Mouse (Mus musculus) embryo, embryonic 11.5 days (tissue): ENCODE measurements at regions not wholly inside any gene's neighbourhood (a gene's known extent, or its start where the extent isn't known, plus 50 kb on each side); places are given as distances from the start of the nearest gene placed in this dataset.
"Not testable (repeated sequence)": the region's sequence is repeated elsewhere in the genome, so short reads cannot be mapped to it uniquely, and the experiment has no call there.

ENCODE experiments used
- DNase-seq: peaks from one replicate; pipeline ENCODE4 v3.0.0-alpha.2; 2012; ENCODE audit warnings: low read depth, low spot score

DNA sequence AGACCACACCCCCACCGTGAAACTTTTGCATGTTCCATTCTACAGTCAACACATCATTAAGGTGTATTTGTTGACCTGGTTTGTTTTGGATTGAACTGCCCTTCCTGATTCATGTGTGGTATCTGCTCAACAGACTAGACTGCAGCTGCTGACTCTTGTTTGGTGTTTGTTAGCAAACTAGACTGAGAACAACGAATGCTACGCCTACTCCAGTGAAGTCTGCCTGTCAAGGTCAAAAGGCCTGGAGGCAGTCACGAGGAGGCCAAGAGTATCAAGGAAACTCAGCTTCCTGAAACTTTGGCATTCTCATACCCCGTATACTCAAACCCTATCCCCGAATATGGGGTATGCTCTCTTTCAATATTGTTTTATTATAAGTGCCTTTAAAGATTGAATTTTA lies 194.2 kb upstream of the Spin1 start:
- not testable (repeated sequence) for DNase-seq

DNA sequence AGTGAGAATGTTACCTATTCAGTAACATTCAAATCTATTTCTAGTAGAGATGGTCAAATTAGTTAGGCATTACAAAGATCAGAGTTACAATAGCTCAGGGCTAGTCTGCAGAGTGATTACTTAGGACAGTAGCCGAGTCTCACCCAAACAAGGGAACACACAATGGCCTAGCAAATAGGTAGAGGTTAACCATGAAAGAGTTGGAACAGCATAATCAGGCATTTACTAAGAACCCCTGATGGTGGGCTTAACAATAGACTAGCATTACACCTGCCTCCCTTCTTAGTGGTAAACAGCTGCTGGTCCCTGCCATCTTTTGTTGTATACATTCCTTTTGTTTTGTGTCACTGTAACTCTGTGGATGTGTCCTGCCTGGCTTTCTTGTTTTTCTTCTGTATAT lies 193.8 kb upstream of the Spin1 start:
- no peak for DNase-seq

DNA sequence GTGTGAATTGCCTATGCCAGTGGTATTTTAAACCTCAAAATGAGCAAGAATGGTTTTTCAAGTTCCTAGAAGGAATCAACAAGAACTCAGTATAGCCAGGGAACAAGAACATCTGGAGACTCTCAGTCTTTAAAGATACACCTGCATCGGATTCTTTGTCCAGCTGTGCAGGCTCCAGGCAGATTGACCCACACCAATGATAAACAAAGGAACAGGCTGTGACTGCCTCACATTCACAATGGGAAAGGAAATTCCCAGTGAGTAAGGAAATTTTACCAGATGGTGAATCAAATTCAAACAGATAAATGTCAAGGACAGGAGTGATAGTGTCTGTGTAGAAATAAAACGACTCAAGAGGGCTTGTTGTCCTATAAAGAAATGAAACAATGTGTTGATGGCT lies 187.9 kb upstream of the Spin1 start:
- not testable (repeated sequence) for DNase-seq

DNA sequence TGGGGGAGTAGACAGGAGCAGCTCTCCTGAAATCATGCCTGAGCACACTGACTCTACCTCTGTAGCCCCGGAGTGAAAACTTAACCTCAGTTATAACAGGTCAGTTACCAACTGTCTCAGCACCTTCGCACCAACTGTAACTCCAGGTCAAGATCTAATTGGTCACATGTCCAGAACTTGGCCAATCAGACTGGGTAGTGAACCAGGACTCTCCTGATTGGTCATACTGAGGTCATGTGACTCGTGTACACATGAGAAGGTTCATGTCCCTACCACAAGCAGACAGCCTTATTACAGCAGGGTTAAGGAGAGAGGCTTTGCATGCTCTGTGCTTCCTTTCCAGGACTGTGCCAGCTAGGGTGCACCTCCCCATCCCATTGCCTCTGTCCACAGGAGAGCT lies 166.7 kb upstream of the Spin1 start:
- not testable (repeated sequence) for DNase-seq

DNA sequence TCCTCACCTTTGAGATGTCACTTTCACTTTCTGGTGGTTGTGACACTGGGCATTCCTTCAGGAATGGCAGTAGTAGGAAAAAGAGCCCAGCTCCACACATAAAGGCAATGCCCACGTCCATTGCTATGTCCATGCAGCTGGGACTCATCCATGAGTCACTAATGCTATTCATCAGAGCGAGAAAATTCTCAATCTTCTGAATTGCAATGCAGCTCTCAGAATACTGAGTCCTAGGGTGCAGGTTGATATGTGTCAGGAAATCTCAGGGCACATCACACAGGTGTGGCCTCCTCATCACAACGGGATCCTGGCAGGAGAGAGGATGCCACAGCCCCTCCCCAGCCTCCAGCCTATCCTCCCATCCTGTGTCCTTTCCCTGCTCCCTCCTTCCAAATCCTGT lies 158.1 kb upstream of the Spin1 start:
- DNase-seq = no peak

DNA sequence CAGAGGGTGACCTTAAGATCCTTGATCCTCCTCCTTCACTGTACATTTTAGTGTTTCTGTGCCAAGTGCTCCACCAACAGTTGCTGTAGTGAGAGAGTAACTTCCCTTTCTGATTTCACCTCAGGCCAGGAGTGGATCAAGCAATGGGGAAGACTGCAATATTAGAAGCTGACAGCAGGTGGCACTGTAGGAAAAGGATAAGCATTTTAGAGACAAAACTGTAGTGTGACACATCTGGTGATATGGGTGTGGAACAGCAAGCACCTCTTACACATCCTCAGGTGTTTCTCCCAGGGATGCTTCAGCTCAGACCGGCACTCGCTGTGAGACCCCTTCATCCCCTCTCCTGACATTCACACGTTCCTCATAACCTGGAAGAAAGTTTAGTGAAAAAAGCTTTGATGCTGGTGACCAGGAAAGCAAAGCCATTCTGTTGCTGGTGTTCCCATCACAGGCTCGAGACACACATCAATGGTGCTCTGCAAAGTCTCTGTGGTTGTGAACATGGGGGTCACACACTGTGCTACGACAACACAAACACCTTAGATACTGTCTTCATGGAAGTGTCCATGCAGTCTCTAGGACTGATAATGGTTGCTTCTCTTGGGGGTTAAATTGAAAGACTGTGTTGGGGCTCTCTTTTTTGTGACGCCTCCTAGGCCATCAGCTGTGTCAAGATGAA lies 151.0 kb upstream of the Spin1 start:
- DNase-seq = peak; percentile 62

DNA sequence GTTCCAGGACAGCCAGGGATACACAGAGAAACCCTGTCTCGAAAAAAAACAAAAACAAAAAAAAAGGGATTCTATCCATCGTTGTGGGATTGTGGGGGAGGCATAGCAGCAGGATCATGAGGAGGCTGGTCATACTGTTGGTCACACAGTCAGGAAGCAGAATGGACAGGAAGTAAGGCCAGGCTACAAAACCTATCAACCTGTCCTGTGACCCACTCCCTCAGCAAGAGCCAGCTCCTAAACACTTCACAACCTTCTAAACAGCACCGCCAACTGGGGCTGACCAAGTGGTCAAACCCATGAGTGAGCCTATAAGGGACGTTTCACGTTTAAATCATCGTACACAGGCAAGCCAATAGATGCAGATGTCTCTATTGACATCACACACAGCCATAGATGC lies 146.0 kb upstream of the Spin1 start:
- DNase-seq = no peak

DNA sequence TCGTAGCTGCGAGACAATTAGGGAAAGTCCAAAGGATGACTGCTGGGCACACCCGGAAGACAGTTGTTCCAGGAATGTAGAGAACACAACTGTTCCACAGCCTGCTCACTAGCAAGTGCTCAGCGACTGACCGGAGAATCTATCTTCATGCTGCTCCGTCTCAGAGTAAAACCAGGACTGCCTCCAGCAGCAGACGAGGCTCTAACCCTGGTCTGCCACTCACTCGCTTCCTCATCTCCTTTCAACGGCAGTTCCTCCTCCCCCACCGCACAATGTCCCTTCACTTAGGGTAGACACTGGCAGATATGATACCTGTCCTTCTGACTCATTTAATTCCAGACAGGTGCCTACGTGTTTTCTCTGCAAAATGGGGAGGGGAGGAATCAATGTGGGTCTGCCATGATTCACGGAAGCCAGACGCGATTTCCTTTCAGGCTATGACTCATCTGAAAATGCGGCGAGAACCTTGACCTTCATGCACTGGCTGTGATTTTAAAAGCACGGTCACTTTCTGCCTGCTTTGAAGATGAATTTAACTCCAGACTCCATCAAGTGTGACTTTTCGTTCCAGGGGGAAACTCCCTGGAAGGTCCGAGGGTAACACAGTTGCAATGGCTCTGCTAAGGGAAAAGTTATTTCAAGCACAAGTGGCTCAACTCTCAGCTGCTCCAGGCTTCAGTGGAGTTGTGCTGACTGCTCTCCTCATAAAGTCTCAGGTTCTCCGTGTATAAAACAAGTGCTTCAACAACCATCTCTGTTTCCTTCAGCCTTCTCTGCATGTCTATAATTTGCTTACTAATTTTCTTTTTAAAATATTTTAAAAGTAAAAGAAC lies 142.4 kb upstream of the Spin1 start:
- no peak for DNase-seq

DNA sequence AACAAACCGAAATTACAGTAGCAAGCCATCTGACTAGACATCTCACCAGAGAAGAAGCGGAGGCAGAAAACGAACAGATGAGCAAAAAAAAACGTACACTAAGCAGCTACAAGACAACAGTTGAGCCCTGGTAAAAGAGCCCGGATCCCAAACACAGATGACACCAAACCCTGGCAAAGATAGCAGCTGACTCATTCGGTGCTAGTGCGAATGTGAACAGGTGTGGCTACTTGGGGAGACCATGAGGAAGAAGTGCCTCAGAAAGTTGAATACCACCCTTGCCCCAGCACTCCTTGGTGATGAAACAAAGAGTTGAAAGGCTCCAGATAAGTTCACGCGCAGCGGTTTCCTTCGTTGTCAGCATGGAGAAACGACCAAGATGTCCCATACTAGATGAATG lies 139.8 kb upstream of the Spin1 start:
- DNase-seq = no peak

DNA sequence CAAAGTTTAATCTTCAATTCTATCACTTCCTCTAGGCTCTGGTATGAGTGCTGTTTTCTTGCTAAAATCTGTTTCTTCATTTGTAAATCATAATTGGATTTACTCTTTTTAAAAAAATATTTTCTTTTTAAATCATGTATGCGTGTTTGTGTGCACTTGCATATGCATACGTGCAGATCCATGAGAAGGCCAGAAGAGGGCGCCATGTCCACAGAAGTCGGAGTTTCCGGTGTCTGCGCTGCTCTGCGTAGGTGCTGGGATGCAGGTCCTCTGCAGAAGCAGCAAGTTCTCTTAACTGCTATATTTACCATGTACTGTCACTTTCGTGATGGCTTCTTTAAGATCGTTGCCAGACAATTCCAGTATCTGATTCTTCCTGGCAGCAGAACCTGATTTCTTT lies 136.6 kb upstream of the Spin1 start:
- DNase-seq = no peak

DNA sequence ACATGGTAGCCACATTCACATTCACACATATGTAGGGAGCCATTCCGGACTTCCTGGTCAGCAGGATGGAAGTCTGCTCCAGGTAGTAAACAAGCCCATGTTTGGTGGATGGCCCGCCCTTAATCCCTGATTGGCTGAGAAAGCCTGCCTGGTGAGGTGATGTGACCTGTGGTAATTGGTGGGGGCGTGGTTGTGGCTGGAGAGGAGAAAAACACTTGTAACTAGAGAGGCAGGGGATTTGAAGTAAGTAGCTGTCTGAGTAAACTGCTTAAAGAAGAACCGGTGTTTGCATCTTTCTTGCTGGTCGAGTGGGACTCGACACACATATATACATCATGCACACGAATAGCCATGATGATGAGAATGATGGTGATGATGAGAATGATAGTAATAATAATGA lies 135.6 kb upstream of the Spin1 start:
- DNase-seq = not testable (repeated sequence)

DNA sequence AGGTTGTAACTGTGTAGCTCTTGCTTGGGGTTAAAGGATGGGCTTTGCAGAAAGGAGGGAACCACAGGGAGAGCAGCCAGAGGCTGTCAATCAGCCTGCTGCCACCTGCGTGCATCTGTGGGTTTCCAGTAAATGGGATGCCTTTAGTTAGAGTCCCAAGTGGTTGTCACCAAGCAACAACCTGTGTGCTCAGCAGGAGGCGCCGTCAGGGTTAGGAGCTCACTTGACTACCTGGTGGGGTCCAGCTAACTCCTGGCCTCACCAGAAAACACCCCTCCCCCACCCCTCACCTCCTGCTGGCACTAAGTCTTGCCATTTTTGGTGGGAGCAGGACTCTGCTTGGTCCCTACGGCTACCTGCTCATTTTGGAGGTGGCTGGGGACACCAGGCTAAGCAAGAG lies 135.0 kb upstream of the Spin1 start:
- DNase-seq = no peak

DNA sequence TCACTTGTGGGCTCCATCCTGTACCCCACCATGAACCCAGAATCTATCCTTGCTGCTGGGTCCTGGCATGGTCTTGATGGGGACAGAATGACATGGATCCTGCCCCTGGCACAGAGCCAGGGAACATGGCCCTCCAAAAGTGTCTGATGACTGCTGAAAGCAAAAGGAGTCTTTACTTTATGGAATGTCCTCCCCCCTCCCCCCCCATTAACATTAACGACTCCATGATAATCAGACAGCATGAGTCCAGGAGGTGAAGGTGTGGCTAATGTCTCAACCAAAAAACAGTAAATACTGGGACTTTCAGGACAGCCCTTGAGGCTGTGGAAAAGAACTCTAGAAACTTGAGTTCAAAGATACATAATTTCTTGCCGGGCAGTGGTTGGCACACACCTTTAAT lies 133.9 kb upstream of the Spin1 start:
- no peak for DNase-seq

DNA sequence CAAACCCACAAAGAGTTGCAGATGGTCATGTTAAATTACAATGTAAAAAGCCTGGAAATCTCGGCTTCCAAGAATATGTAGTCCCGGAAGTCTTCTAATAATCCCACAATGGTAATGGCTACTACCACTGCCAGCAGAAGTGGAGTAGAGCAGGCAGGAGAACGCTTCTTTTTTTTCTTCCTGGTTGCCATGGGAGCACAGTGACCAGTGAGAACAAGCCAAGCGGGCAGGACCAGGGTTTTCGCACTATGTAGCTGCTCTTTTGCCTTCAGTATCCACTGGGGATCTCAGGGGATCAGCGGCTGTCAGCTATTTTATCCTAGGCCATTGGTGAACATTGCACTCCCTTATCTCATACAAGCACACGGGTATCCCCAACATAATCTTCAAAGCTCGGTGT lies 127.3 kb upstream of the Spin1 start:
- no peak for DNase-seq

DNA sequence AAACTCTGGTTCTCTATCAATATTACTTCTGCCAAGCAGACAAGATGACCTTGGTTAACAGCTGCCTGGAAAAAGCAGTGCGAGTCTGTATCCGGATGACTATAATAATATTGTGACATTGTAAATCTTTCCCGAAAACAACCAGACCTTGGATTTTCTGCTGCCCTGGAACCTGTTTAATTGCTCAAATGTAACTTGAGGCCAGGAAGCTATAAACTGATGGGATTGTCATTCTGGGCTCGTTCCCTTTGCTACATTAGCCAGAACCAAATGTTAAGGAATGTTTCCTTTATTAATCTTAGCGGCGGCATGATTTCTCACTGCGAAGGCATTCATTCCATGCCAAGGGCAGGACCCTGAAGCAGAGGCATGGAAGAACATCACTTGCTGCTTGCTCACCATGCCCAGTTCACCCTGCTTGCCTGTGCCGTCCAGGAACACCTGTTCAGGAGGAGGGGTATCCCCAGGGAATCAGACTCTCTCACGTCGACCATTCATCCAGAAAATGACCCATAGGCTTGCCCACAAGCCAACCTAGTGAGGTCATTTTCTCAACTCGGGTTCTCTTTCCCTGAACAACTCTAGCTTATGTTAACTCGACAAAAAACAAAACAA lies 125.3 kb upstream of the Spin1 start:
- no peak for DNase-seq

DNA sequence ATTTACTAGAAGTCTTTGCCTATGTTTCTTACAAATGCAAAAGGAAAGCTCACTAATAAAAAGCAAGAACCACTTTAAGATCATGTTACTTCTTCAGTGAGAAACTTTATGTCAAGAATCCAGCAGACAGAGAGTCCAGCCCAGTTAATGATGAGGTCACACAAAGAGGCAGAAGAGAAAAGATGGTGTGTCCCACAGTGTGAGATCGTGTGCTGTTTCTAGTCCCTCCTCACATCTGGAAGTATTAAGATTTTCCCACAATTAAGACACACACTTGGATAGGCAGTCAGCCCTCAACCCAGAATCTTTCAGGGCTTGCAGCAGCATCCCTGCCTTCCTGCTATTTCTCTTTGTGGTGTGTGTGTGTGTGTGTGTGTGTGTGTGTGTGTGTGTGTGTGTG lies 118.7 kb upstream of the Spin1 start:
- no peak for DNase-seq

DNA sequence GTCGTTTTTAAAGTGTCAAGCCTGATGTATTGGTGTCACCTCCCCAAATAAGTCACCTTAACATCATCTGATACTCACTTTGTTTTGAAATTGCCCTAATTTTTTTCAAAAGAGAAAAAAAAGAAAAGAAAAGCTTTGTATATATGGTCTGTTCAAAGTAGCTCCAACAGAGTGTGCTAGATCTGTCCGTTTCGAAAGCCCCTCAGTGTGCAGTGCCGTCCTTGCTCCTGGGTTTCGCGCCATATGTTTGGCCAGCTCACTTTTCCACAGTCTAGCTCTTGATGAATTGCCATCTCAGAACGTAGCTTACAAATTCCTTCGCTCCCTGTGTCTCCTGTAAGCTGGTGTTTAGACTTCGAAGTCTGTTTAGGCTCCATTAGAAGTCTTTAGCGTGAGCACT lies 117.7 kb upstream of the Spin1 start:
- no peak for DNase-seq

DNA sequence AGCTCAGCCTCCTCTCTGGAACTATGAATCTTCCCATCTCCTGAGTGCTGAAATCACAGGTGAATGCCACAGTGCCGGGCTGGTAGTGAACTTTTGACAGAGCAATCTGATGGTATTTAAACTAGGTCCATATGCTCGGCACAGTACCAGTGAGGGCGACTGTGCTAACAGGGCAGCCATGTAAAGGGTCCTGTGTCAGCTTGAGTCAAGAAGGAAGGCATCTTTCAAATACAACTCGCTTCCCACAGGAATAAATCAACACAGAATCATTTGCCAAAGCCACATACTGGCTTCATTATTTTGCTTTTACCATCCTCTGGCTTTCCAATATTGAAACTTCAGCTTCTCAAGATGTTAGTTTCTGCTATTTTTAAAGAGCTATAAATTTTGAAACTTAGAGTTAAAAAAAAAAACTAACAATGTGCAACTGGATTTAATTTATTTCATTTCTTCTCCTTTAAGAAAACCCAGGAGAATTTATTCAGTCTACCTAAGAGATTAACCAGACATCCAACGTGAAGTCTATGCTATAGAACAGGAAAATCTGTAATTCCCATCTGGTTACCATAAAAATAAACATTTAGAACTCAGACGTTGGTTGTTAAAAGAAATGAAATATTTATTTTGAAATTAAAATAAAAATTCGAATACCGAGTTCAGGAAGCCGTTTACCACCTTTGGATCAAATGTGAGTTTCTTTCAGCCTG lies 108.8 kb upstream of the Spin1 start:
- DNase-seq = no peak

DNA sequence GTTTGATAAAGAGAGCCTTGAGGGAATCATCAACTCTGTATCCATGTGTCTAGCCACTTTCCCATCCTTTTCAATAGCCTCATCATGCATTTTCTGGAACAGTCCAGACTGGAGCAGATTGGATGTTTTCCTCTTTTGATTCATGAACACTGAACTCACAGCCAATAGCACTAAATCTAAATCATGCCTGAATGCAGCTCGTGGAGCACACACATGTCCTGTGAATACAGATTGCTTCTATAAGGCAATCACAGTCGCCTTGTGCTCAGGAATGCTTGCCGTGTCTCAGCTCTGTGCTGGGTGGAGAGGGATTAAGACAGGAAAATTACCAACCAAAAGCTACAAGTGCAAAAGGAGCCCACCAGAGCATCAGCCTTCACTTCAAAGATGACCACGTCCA lies 100.9 kb upstream of the Spin1 start:
- no peak for DNase-seq

DNA sequence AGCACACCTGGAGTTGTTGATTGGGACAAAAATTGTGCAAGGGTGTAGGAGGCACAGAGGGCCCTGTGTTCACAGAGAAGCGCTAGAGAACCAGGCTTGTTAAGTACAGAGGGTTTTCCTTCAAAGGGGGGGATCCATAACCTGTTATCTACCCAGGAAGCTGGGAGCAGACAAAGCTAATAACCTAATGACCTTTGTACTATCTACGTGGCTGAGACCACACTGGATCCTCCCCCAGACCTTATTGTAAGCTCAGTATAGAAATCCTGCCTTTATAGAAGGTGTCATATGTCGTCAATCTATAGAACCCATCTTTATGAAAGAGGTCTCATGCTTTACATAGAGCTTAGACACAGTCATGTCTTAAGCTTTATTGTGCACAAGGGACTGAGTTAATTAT lies 95.9 kb upstream of the Spin1 start:
- DNase-seq = no peak

DNA sequence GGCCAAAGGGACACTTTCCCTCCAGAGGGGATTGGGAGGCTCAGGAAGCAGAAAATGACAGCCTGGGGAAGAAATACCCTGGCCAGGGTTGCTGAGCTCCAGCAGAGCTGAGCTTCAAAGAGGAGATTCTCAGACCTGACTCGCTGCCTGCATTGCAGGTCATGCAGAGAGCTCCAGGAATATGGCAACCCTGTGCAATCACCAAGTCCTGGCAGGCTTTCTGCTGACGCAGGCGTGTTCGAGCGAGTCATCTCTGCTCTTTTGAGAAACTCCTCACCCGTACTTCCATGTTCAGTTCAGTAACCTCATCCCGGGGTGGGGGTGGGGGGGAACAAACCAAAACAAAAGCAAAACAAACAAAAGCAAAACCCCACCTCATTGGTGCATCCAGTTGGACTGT lies 89.9 kb upstream of the Spin1 start:
- DNase-seq = no peak

DNA sequence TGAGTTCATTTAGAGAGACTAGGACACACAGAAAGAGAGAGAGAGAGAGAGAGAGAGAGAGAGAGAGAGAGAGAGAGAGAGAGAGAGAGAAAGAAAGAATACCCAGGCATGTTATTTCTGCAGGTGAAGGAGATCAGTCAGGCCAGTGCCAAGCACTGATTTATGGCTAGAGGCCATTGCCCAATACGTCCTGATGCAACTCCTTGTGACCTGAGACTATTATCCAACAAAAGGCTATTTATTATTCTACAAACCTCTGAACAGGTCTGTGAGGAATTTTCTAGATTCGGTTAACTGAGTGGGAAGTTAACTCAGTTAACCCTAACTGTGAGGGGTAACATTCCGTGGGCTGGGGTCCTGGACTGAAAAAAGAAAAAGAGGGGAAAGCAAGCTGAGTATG lies 84.5 kb upstream of the Spin1 start:
- no peak for DNase-seq
